Mouse (Mus musculus) liver, embryonic 13.5 days (tissue): Measurements from ENCODE around the gene P2ry14. TPM values are rescaled to one million over a fixed set of nuclear protein-coding genes. Genes with fewer than 3 reads are reported as not detected.
"Not testable (repeated sequence)": the region's sequence is repeated elsewhere in the genome, so short reads cannot be mapped to it uniquely, and the experiment has no call there.

Experiments
- ATAC-seq: fragments of 200-750 bp; cut with Nextera tagmentation; 2 replicates; pipeline ENCODE4 v1.8.0; 2017; ENCODE audit warnings: low read depth, mild to moderate bottlenecking, moderate number of reproducible peaks, moderate library complexity
- DNase-seq: peaks from one replicate; pipeline ENCODE4 v3.0.0; 2022
- H3K27ac ChIP-seq: fragments of 300-500 bp; sonication (generic); 2 replicates; pipeline ENCODE4 v1.5.1; 2015; ENCODE audit warnings: moderate library complexity, mild to moderate bottlenecking, inconsistent platforms
- H3K27me3 ChIP-seq: fragments of 300-500 bp; sonication (generic); 2 replicates; pipeline ENCODE4 v1.6.1; 2015; ENCODE audit warnings: mild to moderate bottlenecking, inconsistent platforms
- H3K36me3 ChIP-seq: fragments of 300-500 bp; sonication (generic); 2 replicates; pipeline ENCODE4 v1.6.1; 2015; ENCODE audit warnings: mild to moderate bottlenecking, inconsistent platforms
- H3K4me1 ChIP-seq: fragments of 300-500 bp; sonication (generic); replicated peaks from 2 replicates; pipeline ENCODE4 v1.6.1; 2015; ENCODE audit warnings: inconsistent platforms
- H3K4me2 ChIP-seq: fragments of 300-500 bp; sonication (generic); 2 replicates; pipeline ENCODE4 v1.6.1; 2015; ENCODE audit warnings: inconsistent platforms, mild to moderate bottlenecking, moderate library complexity
- H3K4me3 ChIP-seq: fragments of 300-500 bp; sonication (generic); replicated peaks from 2 replicates; pipeline ENCODE4 v1.5.1; 2015; ENCODE audit warnings: mild to moderate bottlenecking, inconsistent platforms
- H3K9ac ChIP-seq: fragments of 300-500 bp; sonication (generic); 2 replicates; pipeline ENCODE4 v1.6.1; 2015; ENCODE audit warnings: mild to moderate bottlenecking, inconsistent platforms
- H3K9me3 ChIP-seq: fragments of 300-500 bp; sonication (generic); replicated peaks from 2 replicates; pipeline ENCODE4 v1.6.1; 2016; ENCODE audit warnings: inconsistent platforms
- WGBS: fragments of 180-500 bp; shearing (Covaris S2); methylation state at CpG from one replicate; pipeline ENCODE4 v1.1.7; 2015; ENCODE audit not compliant: insufficient replicate concordance; 5-methylcytosine and 5-hydroxymethylcytosine counted together
- polyA plus RNA-seq: library from polyadenylated mRNA; unstranded; fragments of >200 nt; fragmentation: Nextera tagmentation; extraction: Ambion mirVana; gene quantifications from 2 replicates; pipeline ENCODE4 v1.2.1, GENCODE M21; 2015

P2ry14 gene
- polyA plus RNA-seq, 1 experiment from 2014 or later, result 2.8 TPM

DNA sequence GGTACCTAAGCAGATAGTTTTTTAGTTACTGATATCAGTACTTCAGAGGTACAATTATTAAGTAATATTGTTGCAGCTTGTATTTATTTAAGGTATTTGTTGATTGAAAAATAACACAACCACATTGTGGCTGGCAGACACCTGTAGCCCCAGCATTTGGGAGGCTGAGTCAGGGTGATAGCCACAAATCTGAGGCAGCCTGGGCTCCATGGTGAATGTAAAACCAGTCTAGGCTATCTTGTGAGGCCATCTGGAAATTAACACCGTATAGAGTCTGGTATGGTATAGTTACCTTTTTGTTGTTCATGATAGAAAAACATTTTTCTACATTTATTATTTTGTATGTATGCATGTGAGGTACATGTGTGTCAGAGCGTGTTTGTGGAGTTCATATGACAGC, 51.3 kb downstream of the P2ry14 start:
- H3K4me2 ChIP-seq, result no peak overlapping the region
- no peak overlapping the region for H3K27ac ChIP-seq
- no peaks in the 10 kb centered on the region for H3K9me3 ChIP-seq
- DNase-seq (no peak), ATAC-seq (no peak)
- no peaks in the 10 kb centered on the region for H3K36me3 ChIP-seq
- no peak overlapping the region for H3K4me3 ChIP-seq
- 47% methylated on average over 2 of the region's 2 CpGs for WGBS
- no peaks in the 10 kb centered on the region for H3K27me3 ChIP-seq
- H3K4me1 ChIP-seq, result peaks cover 20% of the 10 kb centered on the region
- no peak overlapping the region for H3K9ac ChIP-seq

DNA sequence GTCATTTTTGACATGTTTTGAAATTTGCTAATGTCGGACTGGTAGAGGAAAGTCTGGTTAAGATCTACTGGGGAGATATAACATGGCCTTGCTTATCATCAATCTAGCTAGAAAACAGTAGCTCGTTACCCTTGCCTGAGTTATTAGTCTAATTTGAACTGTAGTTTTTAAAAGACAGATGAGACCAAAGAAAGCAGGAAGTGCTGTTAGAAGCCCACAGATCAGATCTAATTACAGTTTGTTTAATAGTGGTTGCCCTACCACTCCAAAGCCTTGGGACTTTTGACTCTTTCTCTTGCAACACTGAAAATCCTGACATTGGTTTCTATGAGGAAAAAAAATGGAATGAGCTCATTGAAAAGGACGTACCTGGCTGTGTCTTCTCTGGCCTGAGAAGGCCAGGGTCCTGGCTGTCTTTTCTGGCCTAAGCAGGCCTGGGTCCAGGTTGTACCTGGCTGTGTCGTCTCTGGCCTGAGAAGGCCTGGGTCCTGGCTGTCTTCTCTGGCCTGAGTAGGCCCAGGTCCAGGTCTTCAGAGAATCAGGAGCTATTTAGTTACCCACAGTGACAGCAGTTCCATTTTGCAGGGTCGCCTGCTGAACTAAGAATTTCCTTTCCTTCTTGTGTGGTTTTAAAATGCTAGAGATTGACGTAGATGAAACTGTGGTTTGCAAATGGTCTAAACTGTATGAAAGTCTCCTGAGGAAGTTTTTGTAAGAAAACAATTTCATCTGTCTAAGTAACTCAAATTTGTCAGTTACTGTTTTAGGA, 52.0 kb downstream of the P2ry14 start, which contains the start of gene Gpr171:
TSS of gene Gpr171 (minus strand) at position 604 of the 769 bp plus-strand sequence.
- WGBS, result 44% methylated on average over 6 of the region's 6 CpGs
- Histone ChIP-seq H3K4me3 (no peak within 1 kb of the TSS), H3K36me3 (no peaks in the 10 kb centered on the region), H3K4me2 (no peak within 1 kb of the TSS), H3K27me3 (no peaks in the 10 kb centered on the region), H3K4me1 (peaks cover 20% of the 10 kb centered on the region), H3K27ac (no peak within 1 kb of the TSS), H3K9ac (no peak within 1 kb of the TSS), H3K9me3 (no peaks in the 10 kb centered on the region)
- ATAC-seq, result no peak
- no peak for DNase-seq

DNA sequence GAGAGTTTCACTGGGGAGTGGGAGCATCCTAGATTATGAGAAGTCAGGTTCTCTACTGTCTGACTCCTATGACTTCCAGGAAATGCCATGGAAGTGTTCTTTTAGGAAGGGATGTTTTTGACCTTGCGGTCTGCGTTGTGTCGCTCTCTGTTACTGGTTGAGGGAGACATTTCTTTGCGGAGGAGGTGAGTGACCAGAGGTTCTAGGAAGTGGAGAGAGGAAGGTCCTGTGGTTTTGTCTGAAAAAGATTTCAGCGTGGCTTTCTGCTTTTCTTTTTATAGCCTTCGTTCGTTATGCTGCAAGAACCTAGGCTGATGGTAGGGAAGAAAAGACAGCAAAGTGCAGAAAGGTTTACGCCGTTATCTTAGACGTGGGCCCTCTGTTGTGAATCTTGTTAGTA, 54.9 kb downstream of the P2ry14 start:
- ATAC-seq, result no peak
- Histone ChIP-seq H3K9ac (no peak overlapping the region), H3K27me3 (no peaks in the 10 kb centered on the region), H3K27ac (no peak overlapping the region), H3K36me3 (no peaks in the 10 kb centered on the region), H3K4me2 (no peak overlapping the region), H3K4me1 (peaks cover 5% of the 10 kb centered on the region; the same call in 1 of the 2 replicates), H3K9me3 (no peaks in the 10 kb centered on the region), H3K4me3 (no peak overlapping the region)
- 29% methylated on average over 10 of the region's 10 CpGs for WGBS
- no peak for DNase-seq

DNA sequence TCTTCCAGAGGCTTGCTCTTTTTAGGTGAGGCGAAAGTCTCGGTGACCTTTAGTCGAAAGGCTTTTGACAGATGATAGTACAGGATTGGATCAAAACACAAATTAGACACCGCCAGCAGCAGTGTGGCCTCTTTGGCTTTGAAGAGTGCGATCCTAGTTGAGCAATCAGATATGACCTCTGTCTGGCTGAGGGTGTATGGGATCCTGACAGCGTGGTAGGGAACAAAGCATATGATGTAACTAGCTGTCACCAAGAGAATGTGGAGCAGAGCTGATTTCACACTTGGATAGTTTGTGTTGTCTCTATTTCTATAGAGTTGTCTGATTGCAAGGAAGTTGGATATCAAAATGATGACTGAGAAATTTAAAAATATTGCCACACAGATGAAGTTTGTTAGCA, 56.0 kb downstream of the P2ry14 start:
- peaks cover 5% of the 10 kb centered on the region; the same call in 1 of the 2 replicates for H3K4me1 ChIP-seq
- no peaks in the 10 kb centered on the region for H3K9me3 ChIP-seq
- no peak overlapping the region for H3K4me2 ChIP-seq
- no peak overlapping the region for H3K27ac ChIP-seq
- 64% methylated on average over 6 of the region's 6 CpGs for WGBS
- no peak overlapping the region for H3K9ac ChIP-seq
- ATAC-seq (peak; percentile 61), DNase-seq (no peak)
- H3K4me3 ChIP-seq, result no peak overlapping the region
- H3K27me3 ChIP-seq, result no peaks in the 10 kb centered on the region
- H3K36me3 ChIP-seq, result no peaks in the 10 kb centered on the region

DNA sequence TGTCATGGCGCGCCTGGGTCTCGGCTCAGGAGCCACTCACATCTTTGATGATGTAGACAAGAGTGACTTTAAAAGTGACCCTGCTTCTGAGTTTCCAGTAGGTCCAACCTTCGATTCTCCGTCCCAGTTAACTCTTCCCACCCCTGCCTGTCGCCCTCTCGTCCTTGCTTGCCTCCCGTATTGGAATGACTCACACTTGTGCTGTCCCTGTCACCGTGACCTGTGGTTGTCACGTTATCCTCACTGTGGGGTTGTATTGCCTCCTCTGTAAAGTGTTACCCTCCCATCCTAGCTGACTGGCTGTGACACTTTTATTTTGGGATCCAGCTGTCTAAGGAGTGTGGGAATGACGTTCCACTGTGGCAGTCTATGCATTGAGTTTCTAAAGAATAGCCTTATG, 60.7 kb downstream of the P2ry14 start:
- no peak overlapping the region for H3K4me3 ChIP-seq
- no peak for ATAC-seq
- H3K36me3 ChIP-seq, result no peaks in the 10 kb centered on the region
- 81% methylated on average over 11 of the region's 11 CpGs for WGBS
- peaks cover under 1% of the 10 kb centered on the region; the same call in 1 of the 2 replicates for H3K4me1 ChIP-seq
- H3K27ac ChIP-seq, result no peak overlapping the region
- no peak overlapping the region for H3K9ac ChIP-seq
- no peak overlapping the region for H3K4me2 ChIP-seq
- H3K27me3 ChIP-seq, result no peaks in the 10 kb centered on the region
- H3K9me3 ChIP-seq, result no peaks in the 10 kb centered on the region
- DNase-seq, result no peak

DNA sequence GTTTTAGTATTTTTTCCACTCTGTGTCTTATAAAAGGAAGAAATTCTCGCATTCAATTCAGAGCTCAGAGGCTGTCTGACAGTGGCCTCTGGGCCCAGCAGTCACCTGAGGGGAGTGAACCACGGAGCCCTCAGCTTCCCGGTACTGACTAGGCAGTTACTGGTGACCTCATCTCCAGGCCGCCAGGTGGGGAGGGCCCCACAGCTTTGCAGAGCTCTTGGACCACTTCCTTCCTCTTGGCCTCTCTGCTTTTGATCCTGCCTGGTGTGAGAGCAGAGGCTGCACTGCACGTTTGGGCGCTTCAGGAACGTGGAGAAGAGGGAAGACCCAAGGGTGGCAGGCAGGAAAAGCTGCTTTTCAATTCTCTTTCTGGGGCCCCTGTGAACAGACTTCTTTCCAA, 72.5 kb downstream of the P2ry14 start:
- DNase-seq, result no peak
- WGBS, result 10% methylated on average over 7 of the region's 7 CpGs

DNA sequence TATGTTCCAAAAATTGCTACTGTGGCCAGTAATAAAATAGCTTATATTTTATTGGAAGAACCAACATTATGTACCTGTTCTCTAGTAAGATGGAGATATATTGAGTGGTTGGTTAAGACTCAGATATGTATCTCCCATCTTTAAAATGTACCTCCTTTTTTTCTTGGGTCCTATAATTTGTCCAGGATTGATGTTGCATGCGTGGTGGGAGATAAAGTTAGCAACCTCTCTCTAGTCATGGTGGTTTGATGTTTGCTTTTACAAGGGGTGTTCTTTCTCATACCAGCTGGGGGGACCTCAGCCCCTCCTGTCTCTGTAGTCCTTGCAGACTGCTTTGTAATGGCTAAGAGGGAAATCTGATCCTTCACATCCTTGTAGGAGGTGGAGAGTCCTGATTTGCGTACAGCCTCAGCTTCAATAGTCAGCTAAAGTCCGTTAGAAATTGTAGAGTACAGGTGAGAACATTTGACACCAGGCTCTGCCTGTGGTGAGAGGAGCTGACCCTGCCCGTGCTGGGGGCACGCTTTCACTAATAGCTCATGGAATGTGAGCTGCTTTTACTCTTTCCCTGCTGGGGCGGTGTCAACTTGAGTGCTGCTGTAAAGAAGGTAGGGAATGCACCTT, 73.0 kb downstream of the P2ry14 start:
- Histone ChIP-seq H3K27ac (no peak overlapping the region), H3K4me3 (no peak overlapping the region), H3K9me3 (no peaks in the 10 kb centered on the region), H3K9ac (no peak overlapping the region), H3K4me2 (no peak overlapping the region), H3K4me1 (0 out of 2 replicates have a peak, but pooled peaks cover under 1% of the 10 kb centered on the region), H3K27me3 (no peaks in the 10 kb centered on the region), H3K36me3 (no peaks in the 10 kb centered on the region)
- no peak for ATAC-seq
- 48% methylated on average over 6 of the region's 6 CpGs for WGBS
- no peak for DNase-seq

More for the DNA sequence above, 72.5 kb downstream of the P2ry14 start:
- Histone ChIP-seq H3K9ac (no peak overlapping the region), H3K4me3 (no peak overlapping the region), H3K27ac (no peak overlapping the region), H3K36me3 (no peaks in the 10 kb centered on the region), H3K9me3 (no peaks in the 10 kb centered on the region), H3K27me3 (no peaks in the 10 kb centered on the region), H3K4me2 (no peak overlapping the region), H3K4me1 (0 out of 2 replicates have a peak, but pooled peaks cover 2% of the 10 kb centered on the region)
- ATAC-seq, result peak; percentile 58; the same call in 1 of the 2 replicates

DNA sequence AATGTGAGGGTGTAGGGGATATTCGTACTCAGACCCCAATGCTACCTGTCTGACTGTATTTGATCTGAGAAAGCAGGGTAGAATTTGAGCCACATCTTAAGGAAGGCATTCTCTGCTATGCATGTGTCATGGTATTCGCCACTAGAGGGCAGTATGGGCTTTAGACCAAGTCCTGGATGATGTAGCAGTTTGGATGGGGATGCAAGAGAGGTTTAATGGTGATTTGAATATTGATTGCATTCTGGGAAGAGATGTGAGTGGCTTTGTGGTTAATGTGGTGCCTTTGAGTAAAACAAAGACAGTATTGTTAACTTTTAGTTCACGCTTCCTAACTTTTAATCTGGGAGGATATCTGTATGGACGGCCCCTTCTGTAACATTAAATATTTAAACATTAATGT, 74.1 kb downstream of the P2ry14 start:
- no peaks in the 10 kb centered on the region for H3K9me3 ChIP-seq
- ATAC-seq (no peak), DNase-seq (no peak)
- no peaks in the 10 kb centered on the region for H3K27me3 ChIP-seq
- no peak overlapping the region for H3K4me3 ChIP-seq
- no peaks in the 10 kb centered on the region for H3K36me3 ChIP-seq
- no peak overlapping the region for H3K4me2 ChIP-seq
- no peaks in the 10 kb centered on the region for H3K4me1 ChIP-seq
- WGBS, result 23% methylated on average over 4 of the region's 4 CpGs
- no peak overlapping the region for H3K27ac ChIP-seq
- H3K9ac ChIP-seq, result no peak overlapping the region

DNA sequence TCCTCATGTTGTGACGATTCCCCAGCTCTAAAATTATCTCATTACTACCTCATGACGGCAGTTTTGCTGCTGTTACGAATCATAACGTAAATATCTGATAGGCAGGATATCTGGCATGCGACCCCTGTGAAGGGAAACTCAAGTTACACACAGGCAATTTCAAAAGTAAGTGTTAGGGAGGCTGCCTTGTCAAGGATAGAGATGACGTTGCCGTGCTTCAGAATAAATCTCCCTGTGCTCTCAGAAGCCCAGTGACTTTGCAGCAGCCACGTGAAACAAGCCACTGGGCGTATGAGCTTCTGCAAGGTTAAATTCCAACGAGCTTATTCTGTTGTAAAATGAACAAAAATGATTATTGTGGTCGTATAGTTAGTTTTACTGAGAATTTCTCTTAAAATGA, 74.8 kb downstream of the P2ry14 start:
- DNase-seq (no peak), ATAC-seq (no peak)
- 65% methylated on average over 11 of the region's 11 CpGs for WGBS
- Histone ChIP-seq H3K27ac (no peak overlapping the region), H3K9ac (no peak overlapping the region), H3K9me3 (no peaks in the 10 kb centered on the region), H3K4me1 (no peaks in the 10 kb centered on the region), H3K27me3 (no peaks in the 10 kb centered on the region), H3K4me2 (no peak overlapping the region), H3K36me3 (no peaks in the 10 kb centered on the region), H3K4me3 (no peak overlapping the region)

DNA sequence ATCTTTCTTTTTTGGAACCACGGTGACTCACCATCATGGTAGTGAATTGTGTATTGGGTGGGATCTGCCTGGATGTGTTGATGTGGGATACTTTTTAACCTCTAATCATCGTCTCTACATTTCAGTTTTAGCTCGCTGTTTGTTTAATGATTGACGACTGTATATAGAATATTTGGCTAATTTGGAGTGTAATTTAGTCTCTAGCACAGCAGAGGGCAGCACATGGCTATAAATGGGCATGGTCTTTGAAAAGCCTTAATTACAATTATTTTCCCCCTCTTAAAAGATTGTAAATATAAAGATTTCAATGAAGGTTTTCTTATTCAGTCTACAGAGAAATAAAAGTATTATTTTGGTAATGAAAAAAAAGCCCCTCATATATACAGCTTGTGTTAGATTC, 76.1 kb downstream of the P2ry14 start:
- no peak overlapping the region for H3K27ac ChIP-seq
- no peaks in the 10 kb centered on the region for H3K9me3 ChIP-seq
- no peaks in the 10 kb centered on the region for H3K27me3 ChIP-seq
- no peaks in the 10 kb centered on the region for H3K36me3 ChIP-seq
- H3K4me1 ChIP-seq, result no peaks in the 10 kb centered on the region
- DNase-seq (no peak), ATAC-seq (no peak)
- no peak overlapping the region for H3K9ac ChIP-seq
- H3K4me2 ChIP-seq, result no peak overlapping the region
- 43% methylated on average over 4 of the region's 4 CpGs for WGBS
- no peak overlapping the region for H3K4me3 ChIP-seq

DNA sequence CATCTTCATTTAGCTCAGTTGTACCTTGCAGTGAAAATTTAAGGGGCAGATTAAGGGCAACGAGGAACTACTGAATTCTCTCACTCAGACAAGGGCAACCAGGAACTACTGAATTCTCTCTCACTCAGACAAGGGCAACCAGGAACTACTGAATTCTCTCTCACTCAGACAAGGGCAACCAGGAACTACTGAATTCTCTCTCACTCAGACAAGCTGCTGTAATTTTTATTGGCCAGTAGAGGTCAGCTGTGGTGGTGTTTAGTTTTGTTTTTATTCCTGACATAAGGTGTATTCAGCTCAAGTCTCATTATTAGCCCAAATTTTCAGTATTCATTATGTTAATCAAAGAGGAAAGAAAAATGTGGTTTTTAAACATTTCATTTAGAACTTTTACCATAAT, 84.3 kb downstream of the P2ry14 start:
- not testable (repeated sequence) for H3K27me3 ChIP-seq, H3K36me3 ChIP-seq, H3K27ac ChIP-seq, ATAC-seq, H3K9me3 ChIP-seq, H3K9ac ChIP-seq, DNase-seq, H3K4me3 ChIP-seq, H3K4me1 ChIP-seq, H3K4me2 ChIP-seq
- WGBS, result 27% methylated on average over 1 of the region's 1 CpGs
